Mouse (Mus musculus) embryonic stem cell, embryonic (primary cell): ENCODE measurements around the gene Txn1.

Experiments used
- CTCF ChIA-PET, 4 experiments: fragments of 300-600 bp in 2 of 4; fragments of 350-600 bp in 2 of 4; sonication (Branson Sonifier 250); formaldehyde crosslinking; loops; one replicate each; lab custom pipeline; 2022; ENCODE audit warnings: inconsistent platforms in 2 of 4; lab: Charles Lee
- POLR2A ChIA-PET, 4 experiments: fragments of 300-600 bp in 2 of 4; fragments of 350-600 bp in 2 of 4; sonication (Branson Sonifier 250); formaldehyde crosslinking; loops; one replicate each; lab custom pipeline; 2022; ENCODE audit warnings: antibody characterized with exemption in 4 of 4, inconsistent platforms in 1 of 4; lab: Charles Lee

Txn1 gene

GRCm38 (mm10) chr4:57953796-57954195 is 2.4 kb downstream of the Txn1 start:
- POLR2A ChIA-PET, result interaction anchor here in 3 of 4 experiments (0.6 to 8.5 kb wide), 11 partner anchors 7 to 990 kb away, joined by 3 to 130 read pairs (median 6); partner anchors contain the start of gene D630039A03Rik (in 1 of the 3)

GRCm38 (mm10) chr4:57952891-57953290 is 3.3 kb downstream of the Txn1 start:
- CTCF ChIA-PET, result interaction anchor here in 1 of 4 experiments (0.6 kb wide), 1 partner anchor 14 kb away, joined by 3 read pairs; no protein-coding TSS in a partner anchor
- POLR2A ChIA-PET, result interaction anchor here in 3 of 4 experiments (0.6 to 8.5 kb wide), 9 partner anchors 9 to 261 kb away, joined by 3 to 130 read pairs (median 5); partner anchors contain the start of gene D630039A03Rik (in 1 of the 3)

More at GRCm38 (mm10) chr4:57953796-57954195, 2.4 kb downstream of the Txn1 start:
- CTCF ChIA-PET, result interaction anchor here in 1 of 4 experiments (0.8 kb wide), 1 partner anchor 261 kb away, joined by 3 read pairs; no protein-coding TSS in a partner anchor

- ChIA-PET POLR2A (interaction anchor here in 3 of 4 experiments (0.7 to 3.9 kb wide), 7 partner anchors 9 to 130 kb away, joined by 3 to 23 read pairs (median 4); no protein-coding TSS in a partner anchor), CTCF (interaction anchor here in 1 of 4 experiments (0.6 kb wide), 1 partner anchor 13 kb away, joined by 3 read pairs; no protein-coding TSS in a partner anchor)
Observed at GRCm38 (mm10) chr4:57952416-57952815, 3.8 kb downstream of the Txn1 start.

GRCm38 (mm10) chr4:57949866-57950265 is 6.3 kb downstream of the Txn1 start:
- POLR2A ChIA-PET, result interaction anchor here in 2 of 4 experiments (0.7 to 3.9 kb wide), 8 partner anchors 8 to 33 kb away, joined by 3 to 23 read pairs (median 4); no protein-coding TSS in a partner anchor
- CTCF ChIA-PET, result interaction anchor here in 1 of 4 experiments (0.6 kb wide), 1 partner anchor 248 kb away, joined by 3 read pairs; no protein-coding TSS in a partner anchor

GRCm38 (mm10) chr4:57947476-57947875 is 8.7 kb downstream of the Txn1 start:
- POLR2A ChIA-PET, result interaction anchor here in 3 of 4 experiments (1.1 to 4.0 kb wide), 12 partner anchors 8 to 47 kb away, joined by 3 to 97 read pairs (median 10); partner anchors contain the start of gene Txn1 (in 3 of the 3)
- CTCF ChIA-PET, result interaction anchor here in 2 of 4 experiments (1.0 to 1.2 kb wide), 2 partner anchors 14 to 306 kb away, joined by 3 read pairs; no protein-coding TSS in a partner anchor

- ChIA-PET POLR2A (interaction anchor here (0.7 to 4.0 kb wide), 19 partner anchors 9 to 1171 kb away, joined by 3 to 97 read pairs (median 5); partner anchors contain the start of genes Txn1 (in 3 of the 4) and D630039A03Rik (in 1 of the 4)), CTCF (interaction anchor here in 3 of 4 experiments (1.0 to 1.2 kb wide), 3 partner anchors 9 to 306 kb away, joined by 3 read pairs; partner anchors contain the start of gene Txn1 (in 1 of the 3))
Observed at GRCm38 (mm10) chr4:57947036-57947435, 9.2 kb downstream of the Txn1 start.

GRCm38 (mm10) chr4:57942892-57943291 is 13.3 kb downstream of the Txn1 start:
- ChIA-PET CTCF (no interaction called here), POLR2A (interaction anchor here in 3 of 4 experiments (0.6 to 9.3 kb wide), 16 partner anchors 9 to 713 kb away, joined by 3 to 108 read pairs (median 4); partner anchors contain the start of gene Txn1 (in 3 of the 3))

- CTCF ChIA-PET, result interaction anchor here in 2 of 4 experiments (0.5 to 1.5 kb wide), 2 partner anchors 92 to 269 kb away, joined by 3 to 4 read pairs; no protein-coding TSS in a partner anchor
- POLR2A ChIA-PET, result interaction anchor here (1.0 to 9.3 kb wide), 10 partner anchors 9 to 331 kb away, joined by 3 to 108 read pairs (median 5); partner anchors contain the start of gene Txn1 (in 4 of the 4)
Observed at GRCm38 (mm10) chr4:57940631-57941030, 15.6 kb downstream of the Txn1 start.

- POLR2A ChIA-PET, result interaction anchor here in 3 of 4 experiments (0.7 to 9.3 kb wide), 9 partner anchors 9 to 34 kb away, joined by 4 to 108 read pairs (median 9); partner anchors contain the start of gene Txn1 (in 3 of the 3)
Observed at GRCm38 (mm10) chr4:57937292-57937691, 18.9 kb downstream of the Txn1 start.

GRCm38 (mm10) chr4:57934181-57934580 is 22.0 kb downstream of the Txn1 start:
- ChIA-PET CTCF (interaction anchor here in 1 of 4 experiments (1.3 kb wide), 1 partner anchor 482 kb away, joined by 3 read pairs; no protein-coding TSS in a partner anchor), POLR2A (interaction anchor here in 3 of 4 experiments (0.7 to 8.4 kb wide), 13 partner anchors 8 to 259 kb away, joined by 3 to 54 read pairs (median 5); partner anchors contain the start of gene Txn1 (in 3 of the 3))

More at GRCm38 (mm10) chr4:57937292-57937691, 18.9 kb downstream of the Txn1 start:
- CTCF ChIA-PET, result no interaction called here

- CTCF ChIA-PET, result interaction anchor here in 1 of 4 experiments (0.6 kb wide), 1 partner anchor 15 kb away, joined by 3 read pairs; no protein-coding TSS in a partner anchor
- POLR2A ChIA-PET, result interaction anchor here in 3 of 4 experiments (0.6 to 8.4 kb wide), 6 partner anchors 10 to 158 kb away, joined by 3 to 54 read pairs (median 6); partner anchors contain the start of gene Txn1 (in 3 of the 3)
Observed at GRCm38 (mm10) chr4:57930559-57931170, 25.5 kb downstream of the Txn1 start.

GRCm38 (mm10) chr4:57927464-57928205 is 28.6 kb downstream of the Txn1 start:
- POLR2A ChIA-PET, result interaction anchor here in 3 of 4 experiments (0.6 to 8.4 kb wide), 8 partner anchors 8 to 442 kb away, joined by 3 to 54 read pairs (median 4); partner anchors contain the start of gene Txn1 (in 3 of the 3)
- CTCF ChIA-PET, result interaction anchor here in 2 of 4 experiments (0.6 to 1.1 kb wide), 2 partner anchors 8 to 417 kb away, joined by 3 to 16 read pairs; no protein-coding TSS in a partner anchor

GRCm38 (mm10) chr4:57924556-57925071 is 31.6 kb downstream of the Txn1 start:
- ChIA-PET CTCF (interaction anchor here in 1 of 4 experiments (1.6 kb wide), 1 partner anchor 158 kb away, joined by 3 read pairs; no protein-coding TSS in a partner anchor), POLR2A (interaction anchor here in 3 of 4 experiments (0.8 to 2.3 kb wide), 9 partner anchors 8 to 32 kb away, joined by 3 to 14 read pairs (median 5); partner anchors contain the start of genes Txn1 (in 3 of the 3) and D630039A03Rik (in 1 of the 3))

- ChIA-PET CTCF (interaction anchor here in 1 of 4 experiments (1.5 kb wide), 1 partner anchor 33 kb away, joined by 3 read pairs; no protein-coding TSS in a partner anchor), POLR2A (interaction anchor here in 3 of 4 experiments (1.0 to 8.9 kb wide), 12 partner anchors 10 to 152 kb away, joined by 3 to 138 read pairs (median 4); partner anchors contain the start of gene Txn1 (in 3 of the 3))
Observed at GRCm38 (mm10) chr4:57922171-57922570, 34.0 kb downstream of the Txn1 start.

GRCm38 (mm10) chr4:57920522-57920921 is 35.7 kb downstream of the Txn1 start:
- ChIA-PET POLR2A (interaction anchor here (0.5 to 8.9 kb wide), 66 partner anchors 8 to 1661 kb away, joined by 3 to 138 read pairs (median 5); partner anchors contain the start of genes Txn1 (in 4 of the 4), Ptpn3 (in 2 of the 4) and Hsdl2 (in 1 of the 4)), CTCF (interaction anchor here in 3 of 4 experiments (0.6 to 2.2 kb wide), 13 partner anchors 8 to 809 kb away, joined by 3 to 9 read pairs (median 4); no protein-coding TSS in a partner anchor)
